Mouse (Mus musculus) heart, adult 10 weeks (tissue): Measurements from ENCODE around the gene Arrb2. TPM values are rescaled to one million over a fixed set of nuclear protein-coding genes. Genes with fewer than 3 reads are reported as not detected.

ENCODE experiments used
- polyA plus RNA-seq: library from polyadenylated mRNA; stranded (reverse); fragments of 350-450 nt; fragmentation: Illumina TruSeq; extraction: RNeasy Lipid Tissue Mini Kit (QIAGEN cat#74804); gene quantifications from one replicate; pipeline ENCODE4 v1.2.3, GENCODE M21; 2014; ENCODE audit warnings: low read depth, low replicate concordance

The Arrb2 gene
- 15.8 TPM for polyA plus RNA-seq

DNA sequence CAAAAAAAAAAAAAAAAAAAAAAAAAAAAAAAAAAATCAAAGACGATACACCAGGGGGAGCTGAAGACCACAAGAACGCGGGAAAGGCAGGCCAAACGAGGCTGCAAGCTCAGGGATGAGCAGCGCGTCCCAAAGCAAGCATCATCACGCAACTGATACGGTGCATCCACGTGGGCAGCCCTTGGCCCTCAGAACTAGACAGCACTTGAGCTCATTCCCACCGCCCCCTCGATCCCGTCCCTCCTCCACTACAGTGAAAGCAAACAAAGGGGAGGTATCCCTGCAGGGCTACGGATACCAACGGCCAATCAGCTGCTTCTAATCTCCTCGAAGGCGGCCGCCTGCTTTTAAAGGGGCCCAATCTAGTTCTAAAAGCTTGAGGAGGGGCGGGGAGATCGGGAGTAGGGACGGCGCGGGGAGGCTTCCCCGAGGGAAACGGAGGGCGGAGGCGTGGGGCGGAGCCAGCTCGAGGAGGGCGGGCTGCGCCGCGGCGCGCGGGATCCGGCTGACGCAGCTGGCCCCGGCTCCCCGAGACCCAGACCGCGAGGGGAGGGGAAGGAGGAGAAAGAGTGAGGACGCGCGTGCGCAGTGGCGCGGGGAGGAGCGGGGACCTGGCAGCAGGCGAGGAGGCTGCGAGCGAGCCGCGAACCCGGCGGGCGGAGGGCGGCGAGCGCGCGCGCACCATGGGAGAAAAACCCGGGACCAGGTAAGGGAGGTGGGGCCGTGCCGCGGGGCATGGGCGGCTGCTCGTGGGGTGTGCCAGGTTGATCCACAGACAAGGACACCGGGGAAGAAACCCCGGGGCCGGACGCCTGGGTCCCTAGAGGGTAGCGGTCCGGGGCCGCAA is at the start of gene Arrb2:
TSS of gene Arrb2 (plus strand) at position 588 of the 847 bp plus-strand sequence.

GRCm38 (mm10) chr11:70409594-70410296 is 22.7 kb upstream of the Arrb2 start, which contains the start of gene Pelp1:
Pelp1 (minus strand) TSS chr11:70410031.

DNA sequence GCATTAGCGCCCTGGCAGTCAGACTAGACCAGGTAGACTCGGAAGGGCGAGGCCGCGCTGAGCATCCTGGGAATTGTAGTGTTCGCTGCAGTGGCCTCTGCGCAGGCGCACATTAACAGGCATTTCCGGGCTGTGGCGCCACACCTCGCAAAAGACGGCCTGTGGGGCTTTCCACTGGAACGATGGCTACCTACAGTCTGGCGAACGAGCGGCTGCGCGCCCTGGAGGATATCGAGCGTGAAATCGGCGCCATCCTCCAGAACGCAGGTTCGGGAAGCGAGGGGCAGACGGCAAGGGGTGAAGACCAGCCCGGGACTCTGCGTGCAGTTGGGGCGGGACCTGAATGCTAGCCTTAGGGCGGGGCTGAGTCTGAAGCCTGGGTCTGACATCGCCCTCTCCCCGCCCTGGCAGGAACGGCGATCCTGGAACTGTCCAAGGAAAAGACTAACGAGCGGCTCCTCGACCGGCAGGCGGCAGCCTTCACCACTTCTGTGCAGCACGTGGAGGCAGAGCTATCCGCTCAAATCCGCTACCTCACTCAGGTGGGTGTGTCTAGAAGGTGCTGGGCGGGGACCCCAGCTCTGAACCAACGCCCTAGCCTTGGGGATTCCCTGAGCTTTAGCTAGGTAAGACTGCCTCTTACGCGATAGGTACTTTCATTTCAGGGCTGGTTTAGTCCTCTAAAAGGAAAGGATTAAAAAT is 19.5 kb downstream of the Arrb2 start, which contains the start of gene Med11:
TSS of gene Med11 (plus strand) at position 123 of the 702 bp plus-strand sequence.

DNA sequence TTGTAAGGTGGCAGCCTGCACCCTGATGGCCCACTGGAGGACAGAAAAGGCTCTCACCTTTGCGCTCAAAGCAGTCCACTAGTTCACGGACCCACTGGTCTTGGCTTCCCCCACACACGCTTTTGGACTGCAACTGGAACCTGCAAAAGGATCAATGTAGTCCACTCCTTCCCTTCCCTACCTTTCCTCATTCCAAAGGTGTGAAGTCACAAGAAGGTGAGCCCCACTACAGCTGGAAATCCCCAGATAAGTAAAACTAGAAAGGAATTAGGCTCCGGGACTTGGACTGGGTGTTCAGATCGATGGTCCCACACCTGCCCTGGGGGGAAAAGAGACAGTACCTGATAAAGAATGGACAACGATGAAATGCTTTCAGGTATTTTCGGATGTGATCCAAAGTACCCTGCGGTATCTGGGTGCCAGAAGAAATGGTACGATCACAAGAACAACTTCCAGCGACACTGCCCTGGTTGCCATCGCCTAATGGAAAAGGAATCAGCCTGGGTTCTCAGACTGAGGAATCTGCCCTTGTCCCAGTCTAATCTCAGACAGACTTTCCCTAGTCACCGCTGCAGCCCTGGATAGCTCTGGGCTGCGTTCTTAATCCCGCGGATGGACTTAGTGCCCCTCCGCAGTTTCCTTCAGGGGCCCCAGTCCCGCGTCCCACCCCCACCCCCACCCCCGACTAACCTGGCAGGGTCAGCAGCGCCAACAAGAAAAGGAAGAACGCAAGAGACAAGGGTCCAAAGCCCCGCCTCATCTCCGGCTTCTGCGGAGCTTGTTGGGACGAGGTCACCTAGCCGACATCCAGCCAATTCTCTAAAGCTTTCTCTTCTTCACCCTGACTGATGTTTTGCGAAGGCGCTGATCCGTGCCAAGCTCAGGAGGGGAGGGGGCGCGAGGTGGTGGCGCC is 26.5 kb downstream of the Arrb2 start, which contains the start of gene Zmynd15:
TSS of gene Zmynd15 (plus strand) at position 746 of the 913 bp plus-strand sequence.

GRCm38 (mm10) chr11:70459601-70460101 is 27.2 kb downstream of the Arrb2 start, which contains the start of gene Cxcl16:
Cxcl16 (minus strand) TSS chr11:70459984.

Other genes starting within 250 kb of the Arrb2 start
- gene Slc16a11, start 219.9 kb upstream of the Arrb2 start, polyA plus RNA-seq, result 0.71 TPM
- 3.4 TPM for gene Slc16a13, start 211.6 kb upstream of the Arrb2 start, polyA plus RNA-seq
- 15.9 TPM for gene Bcl6b, start 202.8 kb upstream of the Arrb2 start, polyA plus RNA-seq
- 37.6 TPM for gene 0610010K14Rik, start 194.7 kb upstream of the Arrb2 start, polyA plus RNA-seq
- 4.5 TPM for gene Gm21988, start 192.8 kb upstream of the Arrb2 start, polyA plus RNA-seq
- gene Rnasek, start 192.8 kb upstream of the Arrb2 start, polyA plus RNA-seq, result 154 TPM
- gene Alox12, start 177.3 kb upstream of the Arrb2 start, polyA plus RNA-seq, result 4.5 TPM
- not detected for gene Alox12e, start 110.0 kb upstream of the Arrb2 start, polyA plus RNA-seq
- gene Alox15, start 80.6 kb upstream of the Arrb2 start, polyA plus RNA-seq, result 0.84 TPM
- gene Pelp1, start 22.6 kb upstream of the Arrb2 start, polyA plus RNA-seq, result 13.6 TPM
- gene Med11, start 19.3 kb downstream of the Arrb2 start, polyA plus RNA-seq, result 9.5 TPM
- 2.3 TPM for gene Zmynd15, start 26.8 kb downstream of the Arrb2 start, polyA plus RNA-seq
- 12.2 TPM for gene Cxcl16, start 27.3 kb downstream of the Arrb2 start, polyA plus RNA-seq
- gene Tm4sf5, start 72.6 kb downstream of the Arrb2 start, polyA plus RNA-seq, result 4.7 TPM
- not detected for gene Vmo1, start 82.0 kb downstream of the Arrb2 start, polyA plus RNA-seq
- gene Gltpd2, start 86.6 kb downstream of the Arrb2 start, polyA plus RNA-seq, result not detected
- 275 TPM for gene Psmb6, start 92.7 kb downstream of the Arrb2 start, polyA plus RNA-seq
- gene Gm40193, start 100.3 kb downstream of the Arrb2 start, polyA plus RNA-seq, result not detected
- gene Pld2, start 107.4 kb downstream of the Arrb2 start, polyA plus RNA-seq, result 7.4 TPM
- 34.3 TPM for gene Mink1, start 130.2 kb downstream of the Arrb2 start, polyA plus RNA-seq
- not detected for gene 4930544D05Rik, start 183.2 kb downstream of the Arrb2 start, polyA plus RNA-seq
- gene Chrne, start 186.6 kb downstream of the Arrb2 start, polyA plus RNA-seq, result not detected
- not detected for gene Gp1ba, start 206.5 kb downstream of the Arrb2 start, polyA plus RNA-seq
- 66.5 TPM for gene Rnf167, start 214.6 kb downstream of the Arrb2 start, polyA plus RNA-seq
- 630 TPM for gene Slc25a11, start 214.8 kb downstream of the Arrb2 start, polyA plus RNA-seq
- gene Pfn1, start 222.0 kb downstream of the Arrb2 start, polyA plus RNA-seq, result 286 TPM
- gene Eno3, start 224.6 kb downstream of the Arrb2 start, polyA plus RNA-seq, result 1,559 TPM
- 134 TPM for gene Spag7, start 236.8 kb downstream of the Arrb2 start, polyA plus RNA-seq